Mouse (Mus musculus) bone marrow macrophage, adult 2 months (primary cell): ENCODE data around the gene Otog.

Source experiments
- CTCF ChIP-seq: IDR thresholded peaks from 2 replicates; pipeline ENCODE4 v1.5.1; 2012; ENCODE audit warnings: low read depth, mild to moderate bottlenecking, low read length, moderate library complexity
- POLR2A ChIP-seq: IDR thresholded peaks from 2 replicates; pipeline ENCODE4 v1.6.1; 2012; ENCODE audit warnings: mild to moderate bottlenecking, low read depth, low read length, borderline replicate concordance

GRCm38 (mm10) chr7:46353216-46353615, 112.4 kb downstream of the Otog start:
- TF ChIP-seq POLR2A (no peak), CTCF (no peak)
